Mouse (Mus musculus) forebrain, embryonic 11.5 days (tissue): Measurements from ENCODE around the gene Nsun7. TPM values are rescaled to one million over a fixed set of nuclear protein-coding genes. Genes with fewer than 3 reads are reported as not detected.
A peak's percentile ranks its signal among the peaks of the same experiment; 100 is the strongest.

Experiments
- ATAC-seq: fragments of 200-750 bp; cut with Nextera tagmentation; replicated peaks from 2 replicates; pipeline ENCODE4 v1.8.0; 2017; ENCODE audit warnings: moderate TSS enrichment; ENCODE audit not compliant: low FRiP score
- DNase-seq: peaks from one replicate; pipeline ENCODE4 v3.0.0-alpha.2; 2017; ENCODE audit warnings: low spot score
- H3K27ac ChIP-seq: fragments of 300-500 bp; sonication (generic); 2 replicates; pipeline ENCODE4 v1.5.1; 2014; ENCODE audit warnings: low read depth, low read length
- H3K27me3 ChIP-seq: fragments of 300-500 bp; sonication (generic); 2 replicates; pipeline ENCODE4 v1.6.1; 2014; ENCODE audit warnings: mild to moderate bottlenecking, low read length, mixed read lengths; ENCODE audit not compliant: control insufficient read depth, insufficient read depth
- H3K36me3 ChIP-seq: fragments of 300-500 bp; sonication (generic); 2 replicates; pipeline ENCODE4 v1.6.1; 2014; ENCODE audit warnings: mild to moderate bottlenecking, low read length, moderate library complexity, mixed read lengths; ENCODE audit not compliant: control insufficient read depth, insufficient read depth
- H3K4me1 ChIP-seq: fragments of 300-500 bp; sonication (generic); replicated peaks from 2 replicates; pipeline ENCODE4 v1.6.1; 2014; ENCODE audit warnings: low read length, mixed read lengths; ENCODE audit not compliant: control insufficient read depth, insufficient read depth
- H3K4me2 ChIP-seq: fragments of 300-500 bp; sonication (generic); 2 replicates; pipeline ENCODE4 v1.6.1; 2014; ENCODE audit warnings: low read depth, mild to moderate bottlenecking, low read length, moderate library complexity, mixed read lengths; ENCODE audit not compliant: severe bottlenecking
- H3K4me3 ChIP-seq: fragments of 300-500 bp; sonication (generic); 2 replicates; pipeline ENCODE4 v1.5.1; 2014; ENCODE audit warnings: low read depth, low read length
- H3K9ac ChIP-seq: fragments of 300-500 bp; sonication (generic); 2 replicates; pipeline ENCODE4 v1.6.1; 2014; ENCODE audit warnings: low read length
- H3K9me3 ChIP-seq: fragments of 300-500 bp; sonication (generic); 2 replicates; pipeline ENCODE4 v1.6.1; 2016; ENCODE audit warnings: low read length, mixed read lengths; ENCODE audit not compliant: control insufficient read depth
- WGBS: fragments of 180-500 bp; shearing (Covaris S2); extraction: QIAGEN DNeasy Blood & Tissue Kit; methylation state at CpG from one replicate; pipeline ENCODE4 v1.1.7; 2014; 5-methylcytosine and 5-hydroxymethylcytosine counted together
- polyA plus RNA-seq: library from polyadenylated mRNA; unstranded; fragments of >200 nt; fragmentation: Nextera tagmentation; extraction: Ambion mirVana; gene quantifications from 2 replicates; pipeline ENCODE4 v1.2.1, GENCODE M21; 2014

The Nsun7 gene
- polyA plus RNA-seq, 1 experiment from 2014 or later = 0.79 TPM

DNA sequence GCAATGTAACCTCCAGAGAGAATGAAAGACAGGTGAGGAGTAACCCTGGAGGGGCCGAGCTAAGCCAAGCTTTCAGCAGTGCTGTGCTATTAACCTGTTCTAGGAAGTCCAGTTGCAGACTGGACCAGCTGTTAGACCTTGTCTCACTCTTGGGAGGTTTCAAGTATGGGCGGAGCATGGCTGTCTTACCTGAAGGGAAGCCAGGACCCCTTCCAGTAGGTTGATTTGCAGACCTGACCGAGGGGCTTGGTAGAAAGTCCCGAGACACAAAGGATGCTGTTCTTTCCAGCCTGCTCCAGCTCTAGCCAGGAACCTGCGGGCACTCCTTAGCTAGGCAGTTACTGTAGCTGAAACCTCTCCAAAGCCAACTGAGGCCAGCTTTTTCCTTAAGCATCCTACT is 36.4 kb downstream of the Nsun7 start:
- WGBS = 92% methylated on average over 5 of the region's 5 CpGs

DNA sequence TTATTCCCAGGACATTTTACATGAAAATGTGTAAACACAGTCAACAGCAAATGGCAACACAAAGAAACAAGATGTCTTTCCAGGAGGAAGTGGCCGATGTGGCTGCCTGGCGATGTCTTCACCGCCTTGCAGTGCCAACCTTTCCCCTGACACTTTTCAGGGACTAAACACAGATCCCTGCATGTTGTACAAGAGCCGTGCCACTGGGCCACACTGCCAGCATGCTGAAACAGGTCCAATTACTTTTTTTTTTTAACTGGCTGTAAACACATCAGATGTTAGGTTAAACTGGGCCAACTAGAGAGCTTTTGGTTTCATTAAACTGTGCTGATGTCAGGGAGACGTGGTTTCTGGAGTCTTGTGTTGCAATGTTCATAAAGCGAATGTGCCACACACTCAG is 39.2 kb downstream of the Nsun7 start:
- no peaks in the 10 kb centered on the region for H3K27me3 ChIP-seq
- WGBS = 93% methylated on average over 6 of the region's 6 CpGs
- H3K9ac ChIP-seq = no peak overlapping the region
- H3K9me3 ChIP-seq = no peaks in the 10 kb centered on the region
- H3K4me3 ChIP-seq = no peak overlapping the region
- H3K27ac ChIP-seq = no peak overlapping the region
- no peaks in the 10 kb centered on the region for H3K36me3 ChIP-seq
- H3K4me1 ChIP-seq = no peaks in the 10 kb centered on the region
- H3K4me2 ChIP-seq = no peak overlapping the region
- DNase-seq = peak; percentile 13
- ATAC-seq = no peak

More for the DNA sequence above, 36.4 kb downstream of the Nsun7 start:
- Histone ChIP-seq H3K9ac (no peak overlapping the region), H3K4me1 (no peaks in the 10 kb centered on the region), H3K27me3 (no peaks in the 10 kb centered on the region), H3K4me2 (no peak overlapping the region), H3K4me3 (no peak overlapping the region), H3K27ac (no peak overlapping the region), H3K36me3 (no peaks in the 10 kb centered on the region), H3K9me3 (no peaks in the 10 kb centered on the region)
- no peak for DNase-seq
- no peak for ATAC-seq

DNA sequence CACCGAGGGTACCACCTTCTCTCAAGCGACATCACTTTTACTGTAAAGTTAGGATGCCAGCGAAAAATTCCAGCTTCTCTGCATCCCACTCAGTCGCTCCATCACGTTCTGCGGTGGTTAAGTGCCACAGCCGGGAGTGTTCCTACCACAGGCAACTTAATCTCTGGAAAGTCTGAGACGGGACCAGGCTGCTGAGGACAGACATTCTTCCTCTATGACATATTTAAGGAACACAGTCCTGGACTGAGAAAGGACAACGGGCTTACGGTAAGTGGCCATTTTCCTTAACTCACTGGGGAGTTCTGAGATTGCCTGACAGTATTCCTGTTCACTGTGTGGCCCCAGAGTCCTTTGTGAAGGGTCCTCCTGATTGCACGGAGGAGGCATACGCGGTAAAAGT is 40.9 kb downstream of the Nsun7 start:
- no peak overlapping the region for H3K9ac ChIP-seq
- H3K36me3 ChIP-seq = no peaks in the 10 kb centered on the region
- H3K4me2 ChIP-seq = no peak overlapping the region
- no peaks in the 10 kb centered on the region for H3K4me1 ChIP-seq
- H3K4me3 ChIP-seq = no peak overlapping the region
- WGBS = 90% methylated on average over 13 of the region's 13 CpGs
- no peaks in the 10 kb centered on the region for H3K27me3 ChIP-seq
- ATAC-seq = no peak
- peak; percentile 31 for DNase-seq
- H3K9me3 ChIP-seq = no peaks in the 10 kb centered on the region
- no peak overlapping the region for H3K27ac ChIP-seq

DNA sequence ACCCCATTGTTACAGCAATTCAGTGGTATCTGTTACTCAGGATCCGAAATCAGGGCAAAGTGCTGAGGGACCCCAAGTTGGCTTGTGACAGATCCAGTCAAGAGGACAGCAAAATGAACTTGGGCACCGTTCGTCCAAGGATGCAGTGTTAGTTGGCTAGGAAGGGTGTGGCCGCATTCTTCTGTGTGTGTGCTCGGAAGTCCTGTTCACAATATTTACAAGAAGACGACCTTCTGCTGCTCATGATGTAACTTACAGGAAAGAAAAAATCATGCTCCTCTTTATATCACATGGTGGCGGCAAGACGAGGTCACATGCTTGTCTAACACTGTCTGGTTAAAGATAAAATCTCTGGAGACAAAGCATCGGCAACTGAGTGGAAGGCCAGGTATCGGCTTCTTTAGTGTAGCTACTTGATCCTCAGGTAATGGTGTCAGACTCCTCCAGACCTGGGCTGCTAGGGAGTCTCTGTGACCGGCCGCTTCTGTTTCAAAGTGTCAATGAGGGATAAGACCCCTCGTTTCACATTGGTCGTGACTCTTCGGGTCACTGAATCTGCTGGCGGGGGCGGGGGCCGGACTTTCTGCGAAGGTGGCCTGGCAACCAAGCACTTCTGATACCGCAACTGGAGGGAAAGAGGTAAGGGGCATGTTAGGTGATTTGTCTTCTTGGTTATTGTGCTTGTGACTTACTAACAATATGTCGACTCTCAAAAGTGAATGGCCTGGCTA is 42.6 kb downstream of the Nsun7 start:
- Histone ChIP-seq H3K4me3 (no peak overlapping the region), H3K4me2 (no peak overlapping the region), H3K9ac (no peak overlapping the region), H3K36me3 (no peaks in the 10 kb centered on the region), H3K27ac (no peak overlapping the region), H3K4me1 (no peaks in the 10 kb centered on the region), H3K9me3 (no peaks in the 10 kb centered on the region), H3K27me3 (no peaks in the 10 kb centered on the region)
- 93% methylated on average over 21 of the region's 21 CpGs for WGBS
- DNase-seq (peak; percentile 41), ATAC-seq (no peak)

DNA sequence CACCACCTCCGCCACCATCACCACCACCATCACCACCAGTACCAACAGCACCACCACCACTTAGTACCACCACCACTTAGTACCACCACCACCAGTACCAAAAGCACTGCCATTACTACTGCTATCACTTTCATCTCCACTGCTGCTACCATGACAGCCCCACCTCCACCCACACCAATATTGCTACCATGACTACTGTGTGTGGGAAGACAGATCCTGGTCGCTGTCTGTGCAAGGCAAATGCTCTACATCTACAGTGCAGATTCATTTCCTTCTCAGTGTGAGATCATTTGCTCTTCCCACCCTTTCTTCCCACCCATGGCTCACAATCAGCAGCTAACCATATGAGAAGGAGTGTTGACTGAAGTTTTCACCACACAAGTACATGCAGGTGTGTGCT is 43.2 kb downstream of the Nsun7 start:
- 90% methylated on average over 2 of the region's 2 CpGs for WGBS
- ATAC-seq = no peak

DNA sequence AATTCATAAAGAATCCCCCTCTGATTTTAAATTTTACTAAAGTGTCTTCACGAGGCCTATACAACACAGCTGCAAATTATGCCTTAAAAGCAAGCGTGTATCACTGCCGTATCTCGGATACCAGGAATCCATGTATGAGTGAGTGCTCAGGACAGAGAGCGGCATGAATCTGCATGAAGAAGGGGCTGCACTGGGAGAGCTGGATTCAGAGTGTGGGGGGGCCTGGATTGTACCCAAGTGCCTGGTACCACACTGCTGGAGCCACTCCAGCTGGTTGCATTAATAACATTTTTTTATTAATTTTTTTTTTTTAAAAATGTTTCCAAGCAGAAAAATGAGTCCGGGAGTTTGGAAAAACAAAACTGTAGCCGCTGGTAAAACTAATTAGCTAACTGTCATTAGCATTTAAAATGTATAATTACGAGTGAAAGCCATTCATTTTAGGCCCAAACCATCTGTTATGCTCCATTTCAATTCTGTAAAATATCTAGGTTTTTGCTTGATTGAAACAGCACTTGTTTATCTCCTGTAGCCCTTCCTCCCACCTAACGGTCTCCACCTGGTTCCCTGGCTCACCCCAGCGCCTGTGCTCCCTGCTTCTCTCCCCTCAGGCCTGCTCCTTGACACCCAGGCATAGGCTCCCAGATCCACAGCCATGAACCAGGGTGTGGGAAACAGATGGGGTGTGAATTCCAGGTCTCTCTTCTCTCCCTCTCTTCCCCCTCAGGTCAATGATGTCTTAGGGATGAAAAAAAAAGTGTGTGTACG is 44.8 kb downstream of the Nsun7 start:
- Histone ChIP-seq H3K27ac (no peak overlapping the region), H3K4me3 (no peak overlapping the region), H3K27me3 (no peaks in the 10 kb centered on the region), H3K36me3 (no peaks in the 10 kb centered on the region), H3K4me2 (no peak overlapping the region), H3K9ac (no peak overlapping the region), H3K9me3 (no peaks in the 10 kb centered on the region), H3K4me1 (no peaks in the 10 kb centered on the region)
- 85% methylated on average over 11 of the region's 11 CpGs for WGBS
- DNase-seq = peak; percentile 46
- no peak for ATAC-seq

More for the DNA sequence above, 43.2 kb downstream of the Nsun7 start:
- peak; percentile 16 for DNase-seq
- no peaks in the 10 kb centered on the region for H3K36me3 ChIP-seq
- no peaks in the 10 kb centered on the region for H3K9me3 ChIP-seq
- no peak overlapping the region for H3K4me2 ChIP-seq
- H3K27ac ChIP-seq = no peak overlapping the region
- no peaks in the 10 kb centered on the region for H3K27me3 ChIP-seq
- no peak overlapping the region for H3K9ac ChIP-seq
- no peaks in the 10 kb centered on the region for H3K4me1 ChIP-seq
- no peak overlapping the region for H3K4me3 ChIP-seq

DNA sequence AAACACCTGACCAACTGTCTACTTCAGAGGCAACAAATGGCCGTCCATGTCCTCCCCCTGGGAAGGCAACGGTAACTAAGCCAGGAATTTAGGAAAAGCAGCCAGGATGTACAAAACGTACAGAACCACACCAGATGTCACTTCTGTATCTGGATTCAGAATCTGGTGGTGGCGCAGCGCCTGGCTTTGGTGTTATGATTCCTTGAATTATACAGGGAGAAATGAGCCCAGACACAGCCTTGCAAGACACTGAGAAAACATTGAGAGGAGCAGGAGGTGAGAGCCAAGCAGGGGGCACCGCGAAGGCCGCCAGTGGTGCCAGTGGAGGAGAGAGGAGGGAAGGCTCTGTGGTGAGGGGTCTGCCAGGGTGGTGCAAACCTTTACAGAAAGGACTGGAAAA is 45.8 kb downstream of the Nsun7 start:
- Histone ChIP-seq H3K27ac (no peak overlapping the region), H3K4me3 (no peak overlapping the region), H3K9ac (no peak overlapping the region), H3K9me3 (no peaks in the 10 kb centered on the region), H3K27me3 (no peaks in the 10 kb centered on the region), H3K36me3 (no peaks in the 10 kb centered on the region), H3K4me2 (no peak overlapping the region), H3K4me1 (no peaks in the 10 kb centered on the region)
- ATAC-seq = no peak
- DNase-seq = peak; percentile 24
- WGBS = 88% methylated on average over 8 of the region's 8 CpGs

DNA sequence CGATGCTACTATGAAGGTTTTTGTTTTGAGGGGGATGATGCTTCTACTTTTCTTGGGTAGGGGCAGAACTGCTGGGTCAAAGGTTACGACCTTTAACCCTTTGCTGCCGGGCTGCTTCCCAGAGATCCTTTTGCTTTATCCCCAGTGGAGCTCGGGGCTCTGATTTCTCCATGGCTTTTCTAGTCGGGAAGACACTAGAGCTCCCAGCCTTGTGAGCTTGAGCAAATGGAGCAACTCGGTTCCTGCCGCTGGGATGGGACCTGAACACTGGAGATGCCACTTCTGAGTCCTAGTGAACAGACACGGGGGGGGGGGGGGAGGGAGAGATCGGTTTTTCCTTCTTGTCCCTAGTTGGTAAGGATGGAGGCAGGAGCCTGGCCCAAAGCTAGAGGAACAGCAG is 50.6 kb downstream of the Nsun7 start:
- Histone ChIP-seq H3K4me1 (no peaks in the 10 kb centered on the region), H3K27ac (no peak overlapping the region), H3K36me3 (no peaks in the 10 kb centered on the region), H3K9ac (no peak overlapping the region), H3K4me3 (no peak overlapping the region), H3K9me3 (no peaks in the 10 kb centered on the region), H3K4me2 (no peak overlapping the region), H3K27me3 (no peaks in the 10 kb centered on the region)
- 66% methylated on average over 9 of the region's 9 CpGs for WGBS
- DNase-seq (no peak), ATAC-seq (no peak)
